Mouse (Mus musculus) cerebellum, adult 2 months (tissue): ENCODE measurements at regions not wholly inside any gene's neighbourhood (a gene's known extent, or its start where the extent isn't known, plus 50 kb on each side); places are given as distances from the start of the nearest gene placed in this dataset.
"Not testable (repeated sequence)": the region's sequence is repeated elsewhere in the genome, so short reads cannot be mapped to it uniquely, and the experiment has no call there.

ENCODE experiments used
- DNase-seq, 2 experiments: peaks; one replicate each; pipeline ENCODE4 v3.0.0; 2021
- H3K27ac ChIP-seq: fragments of 200-500 bp; 2 replicates; pipeline ENCODE4 v1.5.1; 2012; ENCODE audit warnings: low read length, control low read depth, inconsistent platforms; ENCODE audit not compliant: insufficient read depth
- H3K27me3 ChIP-seq: fragments of 200-500 bp; 2 replicates; pipeline ENCODE4 v1.6.1; 2012; ENCODE audit warnings: inconsistent platforms, mild to moderate bottlenecking, low read length, moderate library complexity; ENCODE audit not compliant: control insufficient read depth, insufficient read depth
- H3K4me1 ChIP-seq: fragments of 200-500 bp; 2 replicates; pipeline ENCODE4 v1.6.1; 2011; ENCODE audit warnings: low read length; ENCODE audit not compliant: control insufficient read depth, insufficient read depth
- H3K4me3 ChIP-seq: fragments of 200-500 bp; replicated peaks from 2 replicates; pipeline ENCODE3; 2011; ENCODE audit warnings: mild to moderate bottlenecking, low read depth, low read length, control low read depth; ENCODE audit not compliant: insufficient read depth
- CTCF ChIP-seq: fragments of 200-500 bp; IDR thresholded peaks from 2 replicates; pipeline ENCODE4 v1.5.1; 2011; ENCODE audit warnings: low read depth, mild to moderate bottlenecking, control low read depth, low read length, moderate library complexity, borderline replicate concordance; ENCODE audit not compliant: insufficient read depth
- POLR2A ChIP-seq: fragments of 200-500 bp; IDR thresholded peaks from 2 replicates; pipeline ENCODE4 v1.6.1; 2011; ENCODE audit warnings: low read length, control low read depth, borderline replicate concordance; ENCODE audit not compliant: insufficient read depth
- WGBS: fragments of 180-500 bp; shearing (Covaris S2); methylation state at CpG from one replicate; pipeline ENCODE4 v1.1.7; 2018; 5-methylcytosine and 5-hydroxymethylcytosine counted together

GRCm38 (mm10) chr13:26405757-26406156 lies 364.2 kb downstream of the Hdgfl1 start:
- TF ChIP-seq POLR2A (no peak), CTCF (no peak)
- H3K27ac ChIP-seq: no peak overlapping the region
- DNase-seq: no peak
- H3K4me1 ChIP-seq: no peaks in the 10 kb centered on the region
- no peaks in the 10 kb centered on the region for H3K27me3 ChIP-seq
- no peak overlapping the region for H3K4me3 ChIP-seq

- 78% methylated on average over 2 of the region's 2 CpGs for WGBS
- Histone ChIP-seq H3K27me3 (no peaks in the 10 kb centered on the region), H3K4me3 (no peak overlapping the region), H3K27ac (no peak overlapping the region), H3K4me1 (no peaks in the 10 kb centered on the region)
- TF ChIP-seq CTCF (no peak), POLR2A (no peak)
- no peak for DNase-seq
Observed at GRCm38 (mm10) chr13:26404707-26405106, 365.3 kb downstream of the Hdgfl1 start.

GRCm38 (mm10) chr13:26387861-26388621 lies 381.9 kb downstream of the Hdgfl1 start:
- no peaks in the 10 kb centered on the region for H3K27me3 ChIP-seq
- 90% methylated on average over 7 of the region's 7 CpGs for WGBS
- TF ChIP-seq POLR2A (no peak), CTCF (no peak)
- no peak overlapping the region for H3K4me3 ChIP-seq
- H3K4me1 ChIP-seq: no peaks in the 10 kb centered on the region
- DNase-seq: no peak
- H3K27ac ChIP-seq: no peak overlapping the region

GRCm38 (mm10) chr13:26382631-26383030 lies 387.3 kb downstream of the Hdgfl1 start:
- DNase-seq: no peak
- Histone ChIP-seq H3K4me3 (no peak overlapping the region), H3K27me3 (no peaks in the 10 kb centered on the region), H3K27ac (no peak overlapping the region), H3K4me1 (no peaks in the 10 kb centered on the region)
- no peak for TF ChIP-seq CTCF
- no peak for TF ChIP-seq POLR2A
- WGBS: 13% methylated on average over 2 of the region's 2 CpGs

GRCm38 (mm10) chr13:26382154-26382553 lies 387.8 kb downstream of the Hdgfl1 start:
- no peak for TF ChIP-seq POLR2A
- no peak for TF ChIP-seq CTCF
- H3K4me1 ChIP-seq: no peaks in the 10 kb centered on the region
- H3K27ac ChIP-seq: no peak overlapping the region
- WGBS: 44% methylated on average over 2 of the region's 2 CpGs
- no peaks in the 10 kb centered on the region for H3K27me3 ChIP-seq
- H3K4me3 ChIP-seq: no peak overlapping the region
- no peak for DNase-seq

- DNase-seq: no peak
- no peak for TF ChIP-seq POLR2A
- no peak for TF ChIP-seq CTCF
- no peaks in the 10 kb centered on the region for H3K4me1 ChIP-seq
- no peaks in the 10 kb centered on the region for H3K27me3 ChIP-seq
- H3K4me3 ChIP-seq: no peak overlapping the region
- H3K27ac ChIP-seq: no peak overlapping the region
Observed at GRCm38 (mm10) chr13:26375546-26375945, 394.4 kb downstream of the Hdgfl1 start.

- DNase-seq: peak in 1 of 2 experiments; percentile 2
- 49% methylated on average over 6 of the region's 6 CpGs for WGBS
- H3K4me1 ChIP-seq, H3K27me3 ChIP-seq, H3K27ac ChIP-seq, H3K4me3 ChIP-seq: not testable (repeated sequence)
Observed at GRCm38 (mm10) chr13:26365911-26366310, 404.1 kb downstream of the Hdgfl1 start.

GRCm38 (mm10) chr13:26356341-26356740 lies 413.6 kb downstream of the Hdgfl1 start:
- H3K4me1 ChIP-seq: no peaks in the 10 kb centered on the region
- no peak overlapping the region for H3K4me3 ChIP-seq
- DNase-seq: no peak
- 39% methylated on average over 3 of the region's 3 CpGs for WGBS
- no peaks in the 10 kb centered on the region for H3K27me3 ChIP-seq
- no peak overlapping the region for H3K27ac ChIP-seq
- no peak for TF ChIP-seq CTCF
- no peak for TF ChIP-seq POLR2A
